Mouse (Mus musculus) embryo, embryonic 11.5 days (tissue): ENCODE data around the gene Ccdc65.
A peak's percentile ranks its signal among the peaks of the same experiment; 100 is the strongest.

ENCODE experiments used
- DNase-seq: peaks from one replicate; pipeline ENCODE4 v3.0.0-alpha.2; 2012; ENCODE audit warnings: low read depth, low spot score

The Ccdc65 gene

GRCm38 (mm10) chr15:98707766-98708372 lies at the start of gene Ccdc65:
Ccdc65 (plus strand) TSS chr15:98708207.
- DNase-seq = peak; percentile 71

- no peak for DNase-seq
Measured at GRCm38 (mm10) chr15:98662198-98662566, 45.8 kb upstream of the Ccdc65 start.

GRCm38 (mm10) chr15:98662567-98663545 lies 45.2 kb upstream of the Ccdc65 start, which contains the start of gene Ddx23:
Ddx23 (minus strand) TSS chr15:98662894.
- DNase-seq = peak; percentile 91

DNA sequence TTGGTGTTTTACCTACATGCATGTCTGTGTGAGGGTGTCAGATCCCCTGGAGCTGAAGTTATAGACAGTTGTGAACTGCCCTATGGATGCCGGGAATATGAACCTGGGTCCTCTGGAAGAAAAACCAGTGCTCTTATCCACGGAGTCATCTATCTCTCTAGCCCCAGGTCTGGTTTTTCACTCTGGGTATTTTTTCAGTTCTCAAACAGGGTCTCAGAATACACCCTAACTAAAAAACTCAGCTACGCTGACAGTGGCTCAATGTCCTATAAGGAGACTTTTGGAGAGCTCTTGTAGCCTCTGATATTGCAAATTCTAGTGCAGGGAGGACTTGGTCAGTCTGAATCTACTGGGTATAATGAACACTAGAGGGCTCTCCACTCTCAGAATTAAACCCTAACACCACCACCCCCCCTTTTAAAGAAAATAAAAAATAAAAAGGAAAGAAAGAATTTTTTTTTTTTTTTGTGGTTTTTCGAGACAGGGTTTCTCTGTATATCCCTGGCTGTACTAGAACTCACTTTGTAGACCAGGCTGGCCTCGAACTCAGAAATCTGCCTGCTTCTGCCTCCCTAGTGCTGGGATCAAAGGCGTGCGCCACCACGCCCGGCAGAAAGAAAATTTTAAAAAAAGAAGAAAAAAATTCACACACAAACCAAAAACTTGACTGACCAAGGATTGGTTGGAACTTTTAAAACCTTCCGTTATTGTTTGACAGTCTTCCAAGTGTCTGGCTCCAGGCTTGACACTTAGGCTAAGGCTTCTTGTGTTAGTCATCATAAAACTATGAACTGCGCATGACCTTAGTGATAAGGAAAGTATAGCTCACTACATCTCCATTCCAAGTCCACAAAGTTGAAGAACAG lies 43.7 kb upstream of the Ccdc65 start:
- no peak for DNase-seq

DNA sequence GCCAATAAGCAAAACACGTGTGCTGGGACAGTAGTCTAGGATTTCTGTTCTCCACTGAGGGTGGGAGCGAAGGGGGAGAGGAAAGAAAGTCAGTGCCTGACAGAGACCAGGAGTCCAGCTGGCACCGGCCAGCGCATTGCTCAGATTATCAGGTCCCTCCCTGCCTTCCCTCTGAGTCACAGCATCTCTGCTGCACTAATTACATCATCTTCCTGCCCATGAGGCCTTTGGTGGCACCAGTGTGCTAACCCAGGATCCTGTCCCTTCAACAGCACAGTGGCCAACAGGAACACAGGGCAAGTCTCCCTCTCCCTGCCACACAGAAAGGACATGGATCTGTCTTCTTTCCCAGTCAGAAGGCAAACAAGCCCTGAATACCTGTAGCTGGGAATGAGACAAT lies 35.4 kb upstream of the Ccdc65 start:
- DNase-seq = no peak

DNA sequence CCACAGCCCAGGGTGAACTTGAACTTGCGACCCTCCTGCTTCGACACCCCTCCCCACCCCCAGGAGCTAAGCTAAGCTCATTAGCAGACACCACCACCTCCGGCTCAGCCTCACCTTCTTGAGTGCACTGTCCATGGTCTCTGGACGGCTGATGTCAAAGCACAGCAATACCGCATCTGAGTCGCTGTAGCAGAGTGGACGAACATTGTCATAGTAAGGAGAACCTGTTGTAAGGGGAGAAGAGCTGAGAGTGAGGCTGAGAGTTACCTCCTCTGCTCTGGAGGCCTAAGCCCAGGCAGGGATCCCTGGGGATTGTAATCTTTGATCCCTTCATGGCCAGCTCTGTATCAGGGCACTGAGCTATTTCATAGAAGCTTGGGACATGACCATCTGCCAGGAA lies 34.3 kb upstream of the Ccdc65 start:
- no peak for DNase-seq

DNA sequence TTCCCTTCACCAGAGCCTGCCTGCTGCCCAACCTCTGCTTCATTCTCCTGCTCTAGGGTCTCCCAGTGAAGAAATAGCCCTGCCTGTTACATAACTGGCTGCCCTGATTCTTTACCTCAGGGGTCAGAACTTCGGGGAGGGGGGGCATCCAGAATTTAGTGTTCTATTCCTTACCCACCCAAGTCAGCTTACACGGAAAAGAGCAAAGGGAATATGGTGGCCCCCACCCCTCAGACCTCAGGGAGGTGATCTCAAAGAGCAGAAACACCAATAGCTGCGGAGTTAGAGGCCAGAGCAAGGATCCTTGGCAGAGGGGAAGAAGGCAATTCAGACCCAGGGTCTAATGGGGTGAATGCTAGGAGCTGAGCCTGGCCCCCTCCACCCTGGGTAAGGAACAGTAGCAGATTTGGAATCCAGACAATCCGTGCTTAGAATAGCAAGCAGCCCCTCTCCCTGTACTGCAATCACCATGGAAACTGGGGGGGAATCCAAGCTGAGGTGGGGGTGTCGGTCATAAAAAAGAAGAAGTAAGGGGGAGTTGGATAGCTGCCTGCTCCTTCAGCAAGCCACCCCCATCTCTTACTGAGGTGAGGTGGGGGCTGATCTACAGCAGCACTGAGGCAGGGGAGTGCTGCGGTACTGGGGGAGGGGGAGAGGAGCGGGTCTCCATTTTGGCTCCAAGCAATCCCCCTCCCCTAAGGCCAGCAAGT lies 33.6 kb upstream of the Ccdc65 start:
- no peak for DNase-seq

DNA sequence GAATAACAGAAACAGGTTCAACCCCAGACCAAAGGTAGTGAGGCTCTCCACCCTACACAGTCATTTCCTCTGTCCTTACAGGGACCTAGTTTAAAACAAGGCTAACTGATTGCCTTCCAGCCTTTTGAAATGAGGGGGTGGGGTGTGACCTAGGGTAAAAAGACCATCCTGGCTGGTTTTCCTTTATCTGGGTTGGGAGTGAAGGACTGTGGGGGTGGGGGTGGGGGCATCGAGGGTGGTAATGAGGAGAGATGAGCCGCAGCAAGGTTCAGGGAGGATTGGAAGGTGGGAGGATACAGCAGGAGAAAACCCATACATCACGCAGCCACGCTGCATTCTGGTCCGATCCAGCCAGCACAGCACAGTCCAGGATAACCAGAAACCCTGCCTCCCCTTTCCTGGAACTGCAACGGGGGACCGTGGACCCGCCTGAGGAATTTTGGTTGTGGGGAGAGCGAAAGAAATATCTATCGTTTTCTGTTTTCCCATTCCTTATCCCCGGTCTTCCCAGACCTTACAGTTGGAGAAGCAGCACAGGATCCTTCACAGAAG lies 32.9 kb upstream of the Ccdc65 start:
- no peak for DNase-seq

GRCm38 (mm10) chr15:98675634-98676250 lies 32.3 kb upstream of the Ccdc65 start:
- no peak for DNase-seq

- no peak for DNase-seq
Measured at GRCm38 (mm10) chr15:98676471-98676870, 31.5 kb upstream of the Ccdc65 start.

- DNase-seq = peak; percentile 80
Measured at GRCm38 (mm10) chr15:98676940-98677728, 30.9 kb upstream of the Ccdc65 start, which contains the start of gene Rnd1. Rnd1 (minus strand) TSS chr15:98677461.

DNA sequence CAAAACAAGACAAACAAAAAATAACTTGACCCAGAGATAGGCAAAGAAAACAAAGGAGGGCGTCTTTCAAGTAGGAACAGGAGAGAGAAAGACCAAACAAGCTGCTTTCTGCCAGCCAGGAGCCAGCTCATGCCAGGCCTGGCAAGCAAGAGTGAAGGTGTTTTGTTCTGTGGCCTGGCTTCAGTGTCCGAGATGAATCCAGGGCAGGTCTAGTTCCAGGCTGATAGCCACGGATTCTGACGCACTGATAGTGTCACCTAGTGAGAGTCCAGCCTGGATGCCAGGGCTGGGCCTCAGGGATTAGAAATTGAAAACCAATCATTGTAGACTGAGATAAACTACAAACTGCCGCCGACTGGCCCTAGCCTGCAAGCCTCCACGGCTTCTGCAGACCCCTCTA lies 30.0 kb upstream of the Ccdc65 start:
- DNase-seq = no peak

DNA sequence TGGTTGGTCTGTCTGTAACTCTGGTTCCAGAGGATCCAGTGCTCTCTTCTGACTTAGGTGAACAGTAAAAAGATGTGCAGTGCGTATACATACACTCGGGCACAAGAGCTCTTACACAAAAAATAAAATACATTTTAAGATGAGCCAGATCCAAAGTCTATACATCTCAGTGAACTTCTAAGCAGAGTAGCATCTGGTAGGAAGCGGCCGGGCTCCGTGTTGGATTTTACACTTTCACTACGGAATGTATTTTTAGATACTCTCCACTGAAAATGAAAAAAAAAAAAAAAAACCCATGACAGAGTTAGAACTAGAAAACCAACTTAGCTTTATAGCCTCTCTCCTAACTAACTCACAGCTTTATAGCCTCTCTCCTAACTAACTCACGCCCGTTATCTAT lies 27.3 kb upstream of the Ccdc65 start:
- DNase-seq = no peak

GRCm38 (mm10) chr15:98681633-98682032 lies 26.4 kb upstream of the Ccdc65 start:
- DNase-seq = no peak

GRCm38 (mm10) chr15:98683177-98683576 lies 24.8 kb upstream of the Ccdc65 start:
- no peak for DNase-seq

- DNase-seq = no peak
Measured at GRCm38 (mm10) chr15:98683746-98684145, 24.3 kb upstream of the Ccdc65 start.

DNA sequence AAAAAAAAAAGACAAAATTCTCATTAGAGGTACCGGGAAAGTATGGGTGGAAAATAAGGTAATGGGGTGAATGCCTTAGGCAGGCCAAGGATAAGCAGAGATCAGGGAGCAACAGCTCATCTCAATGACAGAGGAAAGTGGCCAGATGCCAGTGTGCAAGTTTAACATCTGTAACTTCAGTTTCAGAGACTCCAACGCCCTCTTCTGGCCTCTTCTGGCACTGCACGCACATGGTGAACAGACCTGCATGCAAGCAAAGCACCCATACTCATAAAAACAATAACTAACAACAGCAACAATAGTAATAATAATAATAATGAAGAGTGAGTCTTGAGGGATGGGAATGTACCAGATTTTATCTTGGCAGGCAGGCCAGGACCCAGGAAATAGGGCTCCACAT lies 22.1 kb upstream of the Ccdc65 start:
- DNase-seq = no peak

GRCm38 (mm10) chr15:98689682-98690081 lies 18.3 kb upstream of the Ccdc65 start:
- DNase-seq = no peak

DNA sequence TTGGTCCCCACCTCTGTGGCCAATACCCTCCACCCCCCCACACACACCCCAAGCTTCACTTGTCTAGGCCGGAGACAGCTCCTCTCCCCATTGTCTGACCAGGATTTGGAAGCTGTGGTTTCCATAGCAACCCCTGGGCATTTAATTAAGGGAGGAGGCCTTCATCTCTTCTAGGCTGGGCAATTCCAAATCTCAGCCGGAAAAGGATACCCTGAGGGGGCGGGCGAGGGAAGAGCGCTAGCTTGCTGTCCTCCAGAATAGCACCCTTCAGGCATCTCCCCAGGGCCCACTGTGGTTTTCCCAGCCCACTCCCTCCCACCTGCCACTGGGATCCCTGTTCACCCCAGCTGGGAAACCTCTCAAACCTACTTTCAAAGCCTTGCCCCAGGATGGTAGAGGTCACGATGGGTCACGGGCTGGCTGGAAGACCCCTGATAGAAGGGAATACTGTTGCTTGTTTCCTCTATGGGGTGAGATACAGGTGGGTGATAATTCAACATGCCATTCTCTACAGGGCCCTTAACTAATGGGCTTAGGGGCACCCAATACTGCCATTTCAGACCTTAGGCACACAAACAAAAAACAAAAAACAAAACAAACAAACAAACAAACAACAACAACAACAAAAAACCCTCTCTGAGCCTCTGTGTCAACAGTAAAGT lies 16.4 kb upstream of the Ccdc65 start:
- DNase-seq = no peak
